Mouse (Mus musculus): ENCODE results near the gene Olfr1037. TPM values are rescaled to one million over a fixed set of nuclear protein-coding genes. Genes with fewer than 3 reads are reported as not detected.
"Not testable (repeated sequence)": the region's sequence is repeated elsewhere in the genome, so short reads cannot be mapped to it uniquely, and the experiment has no call there.

Olfr1037 gene
- not detected in 2 replicates for polyA plus RNA-seq (2014; fragmentation: Nextera tagmentation; extraction: Ambion mirVana)

DNA sequence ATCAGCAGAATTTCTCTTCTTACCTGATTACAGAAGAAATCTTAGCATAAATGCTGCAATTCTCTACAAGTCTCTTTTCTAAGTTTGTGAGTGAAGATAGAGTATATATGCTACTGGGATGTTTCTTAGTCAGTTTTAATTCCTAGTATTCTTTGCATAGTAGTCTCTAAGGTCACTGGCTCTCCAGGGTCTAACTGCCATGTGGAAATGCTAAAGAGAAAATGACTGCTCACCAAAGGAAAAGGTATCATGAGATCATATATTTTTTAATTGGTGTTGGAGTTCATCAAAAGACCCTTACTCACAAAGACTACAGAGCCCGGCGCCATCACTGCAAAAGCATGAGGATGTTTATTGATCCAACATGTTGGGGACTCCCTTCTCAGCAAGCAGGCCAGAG, at the start of gene Olfr1037:
Olfr1037 (minus strand) TSS at position 101 of the 400 bp plus-strand sequence.
- Histone ChIP-seq H3K4me3 (ENCODE audit: low read depth, low read length) (no peak within 1 kb of the TSS), H3K4me1 (replicated peaks; ENCODE audit: control insufficient read depth, insufficient read depth, low read length) (no peaks in the 10 kb centered on the region), H3K9me3 (ENCODE audit: control insufficient read depth, low read length) (no peaks in the 10 kb centered on the region), H3K27ac (ENCODE audit: low read depth, low read length) (no peak within 1 kb of the TSS), H3K4me2 (replicated peaks; ENCODE audit: low read depth, low read length) (no peak within 1 kb of the TSS), H3K27me3 (ENCODE audit: control insufficient read depth, insufficient read depth, low read length) (no peaks in the 10 kb centered on the region), H3K9ac (ENCODE audit: low read depth, low read length) (no peak within 1 kb of the TSS), H3K36me3 (ENCODE audit: control insufficient read depth, insufficient read depth, low read length) (no peaks in the 10 kb centered on the region)
- ATAC-seq (ENCODE audit: low FRiP score) (no peak), DNase-seq (ENCODE audit: low spot score) (no peak)
- 91% methylated on average over 2 of the region's 2 CpGs for WGBS

DNA sequence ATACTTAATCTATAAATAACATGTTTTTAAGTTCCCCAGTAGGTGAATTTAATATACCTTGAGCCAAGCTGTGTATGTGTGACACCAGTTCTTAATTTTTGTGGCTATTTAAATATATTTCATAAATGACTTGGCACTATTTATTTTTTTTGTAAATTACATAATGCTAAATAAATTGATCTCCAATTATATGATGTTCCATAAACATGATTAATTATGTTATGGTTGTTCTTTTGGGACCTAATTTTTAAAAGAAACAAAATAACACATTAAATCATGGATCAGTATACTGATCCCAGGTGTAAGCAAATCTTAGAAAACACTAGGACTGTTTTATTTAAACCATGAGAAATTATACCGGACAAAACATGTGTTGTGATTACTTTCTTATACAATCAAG, 48.6 kb upstream of the Olfr1037 start, which contains the start of gene Olfr1039:
Olfr1039 (minus strand) TSS at position 101 of the 400 bp plus-strand sequence.
- no peak for ATAC-seq (ENCODE audit: low FRiP score)
- H3K4me1 ChIP-seq (replicated peaks; ENCODE audit: control insufficient read depth, insufficient read depth, low read length): no peaks in the 10 kb centered on the region
- no peak within 1 kb of the TSS for H3K4me2 ChIP-seq (replicated peaks; ENCODE audit: low read depth, low read length)

DNA sequence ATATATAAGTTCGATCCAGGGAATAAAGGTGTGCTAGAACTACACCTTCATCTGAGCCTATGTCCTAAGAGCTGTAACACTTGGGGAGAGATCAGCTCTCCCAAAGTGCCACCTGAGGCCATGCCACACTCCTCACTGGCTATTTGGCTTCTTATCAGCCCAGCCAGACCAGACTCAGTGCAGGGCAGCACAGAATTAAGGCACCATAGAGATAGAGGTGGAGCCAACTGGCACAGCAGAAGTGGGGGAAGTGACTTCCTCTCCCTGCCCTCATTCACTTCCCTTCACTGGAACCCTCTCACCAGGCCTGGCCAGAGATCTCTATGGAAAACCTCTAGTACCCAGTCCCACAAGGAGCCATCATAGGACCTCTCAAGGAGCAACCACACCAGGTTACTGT, 6.7 kb downstream of the Olfr1037 start:
- not testable (repeated sequence) for H3K9ac ChIP-seq (ENCODE audit: low read depth, low read length); H3K27ac ChIP-seq (ENCODE audit: low read depth, low read length); H3K36me3 ChIP-seq (ENCODE audit: control insufficient read depth, insufficient read depth, low read length); DNase-seq (ENCODE audit: low spot score); H3K4me3 ChIP-seq (ENCODE audit: low read depth, low read length); H3K9me3 ChIP-seq (ENCODE audit: control insufficient read depth, low read length); H3K4me2 ChIP-seq (replicated peaks; ENCODE audit: low read depth, low read length); H3K27me3 ChIP-seq (ENCODE audit: control insufficient read depth, insufficient read depth, low read length); H3K4me1 ChIP-seq (replicated peaks; ENCODE audit: control insufficient read depth, insufficient read depth, low read length)
- 0 out of 2 replicates have a peak, but pooled peaks have one; percentile 35 for ATAC-seq (ENCODE audit: low FRiP score)
- WGBS: 80% methylated on average over 1 of the region's 1 CpGs

More for the DNA sequence above, 48.6 kb upstream of the Olfr1037 start, which contains the start of gene Olfr1039:
- H3K27ac ChIP-seq (ENCODE audit: low read depth, low read length): no peak within 1 kb of the TSS
- H3K9ac ChIP-seq (ENCODE audit: low read depth, low read length): no peak within 1 kb of the TSS
- H3K4me3 ChIP-seq (ENCODE audit: low read depth, low read length): no peak within 1 kb of the TSS
- no peaks in the 10 kb centered on the region for H3K9me3 ChIP-seq (ENCODE audit: control insufficient read depth, low read length)
- WGBS: 100% methylated on average over 1 of the region's 1 CpGs
- H3K27me3 ChIP-seq (ENCODE audit: control insufficient read depth, insufficient read depth, low read length): no peaks in the 10 kb centered on the region
- no peaks in the 10 kb centered on the region for H3K36me3 ChIP-seq (ENCODE audit: control insufficient read depth, insufficient read depth, low read length)
- DNase-seq (ENCODE audit: low spot score): no peak

DNA sequence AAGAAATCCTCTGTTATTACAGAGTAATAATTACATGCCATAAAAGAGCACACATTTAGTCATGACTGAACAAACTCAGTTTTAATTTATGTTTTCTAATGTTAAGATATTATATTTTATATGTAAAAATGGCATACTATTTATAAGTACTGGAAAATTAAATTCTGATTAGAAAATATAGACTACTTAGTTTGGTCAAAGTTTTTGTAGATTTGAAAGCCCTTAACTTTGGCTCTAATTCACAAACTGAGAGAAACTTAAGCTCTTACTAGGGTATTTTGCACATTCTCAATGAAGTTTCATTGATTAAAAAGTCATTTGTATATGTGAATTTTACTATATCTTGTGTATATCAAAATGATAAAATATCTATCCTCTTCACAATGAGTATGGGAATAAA, 13.5 kb downstream of the Olfr1037 start, which contains the start of gene Olfr1036:
Olfr1036 (plus strand) TSS at position 301 of the 400 bp plus-strand sequence.
- ATAC-seq (ENCODE audit: low FRiP score); H3K27ac ChIP-seq (ENCODE audit: low read depth, low read length); H3K36me3 ChIP-seq (ENCODE audit: control insufficient read depth, insufficient read depth, low read length); H3K4me1 ChIP-seq (replicated peaks; ENCODE audit: control insufficient read depth, insufficient read depth, low read length); H3K4me3 ChIP-seq (ENCODE audit: low read depth, low read length); H3K27me3 ChIP-seq (ENCODE audit: control insufficient read depth, insufficient read depth, low read length); DNase-seq (ENCODE audit: low spot score); H3K4me2 ChIP-seq (replicated peaks; ENCODE audit: low read depth, low read length); H3K9me3 ChIP-seq (ENCODE audit: control insufficient read depth, low read length); H3K9ac ChIP-seq (ENCODE audit: low read depth, low read length): not testable (repeated sequence)

DNA sequence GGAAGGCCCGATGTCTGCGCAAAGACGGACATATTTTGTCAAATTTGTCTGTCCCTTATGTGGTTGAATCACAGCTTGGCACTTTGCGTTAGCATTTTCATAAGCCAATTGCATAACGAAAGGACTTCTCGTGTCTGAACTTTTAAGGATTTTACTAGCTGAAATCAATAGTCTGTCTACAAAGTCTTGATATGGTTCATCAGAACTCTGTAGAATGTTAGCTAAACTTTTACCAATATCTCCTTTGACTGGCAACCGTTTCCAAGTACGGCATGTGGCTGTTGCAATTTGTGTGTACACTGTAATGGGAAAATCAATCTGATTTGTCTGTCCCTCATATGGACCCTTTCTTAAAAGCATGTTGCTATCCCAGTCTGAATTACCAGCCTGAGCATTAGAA, 17.0 kb downstream of the Olfr1037 start:
- no peak overlapping the region for H3K4me2 ChIP-seq (replicated peaks; ENCODE audit: low read depth, low read length)
- H3K4me1 ChIP-seq (replicated peaks; ENCODE audit: control insufficient read depth, insufficient read depth, low read length): no peaks in the 10 kb centered on the region
- H3K9me3 ChIP-seq (ENCODE audit: control insufficient read depth, low read length): no peaks in the 10 kb centered on the region
- no peak overlapping the region for H3K4me3 ChIP-seq (ENCODE audit: low read depth, low read length)
- no peaks in the 10 kb centered on the region for H3K27me3 ChIP-seq (ENCODE audit: control insufficient read depth, insufficient read depth, low read length)
- 96% methylated on average over 8 of the region's 8 CpGs for WGBS
- H3K9ac ChIP-seq (ENCODE audit: low read depth, low read length): no peak overlapping the region
- DNase-seq (ENCODE audit: low spot score) (no peak), ATAC-seq (ENCODE audit: low FRiP score) (no peak)
- H3K36me3 ChIP-seq (ENCODE audit: control insufficient read depth, insufficient read depth, low read length): no peaks in the 10 kb centered on the region
- H3K27ac ChIP-seq (ENCODE audit: low read depth, low read length): no peak overlapping the region

DNA sequence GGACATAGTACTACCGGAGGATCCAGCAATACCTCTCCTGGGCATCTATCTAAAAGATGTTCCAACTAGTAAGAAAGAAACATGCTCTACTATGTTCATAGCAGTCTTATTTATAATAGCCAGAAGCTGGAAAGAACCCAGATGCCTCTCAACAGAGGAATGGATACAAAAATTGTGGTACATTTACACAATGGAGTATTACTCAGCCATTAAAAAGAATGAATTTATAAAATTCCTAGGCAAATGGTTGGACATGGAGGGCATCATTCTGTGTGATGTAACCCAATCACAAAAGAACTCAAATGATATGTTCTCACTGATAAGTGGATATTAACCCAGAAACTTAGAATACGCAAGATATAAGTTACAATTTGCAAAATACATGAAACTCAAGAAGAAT, 23.4 kb downstream of the Olfr1037 start:
- H3K9ac ChIP-seq (ENCODE audit: low read depth, low read length); H3K36me3 ChIP-seq (ENCODE audit: control insufficient read depth, insufficient read depth, low read length); H3K4me1 ChIP-seq (replicated peaks; ENCODE audit: control insufficient read depth, insufficient read depth, low read length); H3K27me3 ChIP-seq (ENCODE audit: control insufficient read depth, insufficient read depth, low read length); H3K27ac ChIP-seq (ENCODE audit: low read depth, low read length); H3K9me3 ChIP-seq (ENCODE audit: control insufficient read depth, low read length); ATAC-seq (ENCODE audit: low FRiP score); H3K4me2 ChIP-seq (replicated peaks; ENCODE audit: low read depth, low read length); DNase-seq (ENCODE audit: low spot score); H3K4me3 ChIP-seq (ENCODE audit: low read depth, low read length): not testable (repeated sequence)
- WGBS: 95% methylated on average over 2 of the region's 2 CpGs

DNA sequence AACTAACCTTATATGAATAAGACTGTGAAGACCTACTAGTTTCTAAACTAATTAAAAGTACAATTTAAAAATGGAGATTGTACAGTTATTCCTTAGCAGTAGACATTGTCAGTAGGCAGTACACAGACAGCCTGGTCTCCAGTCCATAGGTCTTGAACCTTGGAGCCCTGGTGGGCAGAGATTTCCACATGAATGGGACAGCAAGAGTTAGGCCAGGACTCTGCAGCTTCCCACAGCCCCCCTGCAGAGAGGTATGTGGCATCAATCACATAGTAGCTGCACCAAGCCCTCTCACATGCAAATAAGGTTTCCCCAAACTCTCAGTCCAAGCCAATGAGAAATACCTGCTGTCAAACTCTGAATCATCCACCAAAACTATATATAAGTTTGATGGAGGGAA, 36.4 kb downstream of the Olfr1037 start:
- not testable (repeated sequence) for H3K4me3 ChIP-seq (ENCODE audit: low read depth, low read length); H3K27me3 ChIP-seq (ENCODE audit: control insufficient read depth, insufficient read depth, low read length); DNase-seq (ENCODE audit: low spot score); H3K9ac ChIP-seq (ENCODE audit: low read depth, low read length); H3K36me3 ChIP-seq (ENCODE audit: control insufficient read depth, insufficient read depth, low read length); H3K4me1 ChIP-seq (replicated peaks; ENCODE audit: control insufficient read depth, insufficient read depth, low read length); H3K4me2 ChIP-seq (replicated peaks; ENCODE audit: low read depth, low read length); H3K27ac ChIP-seq (ENCODE audit: low read depth, low read length); H3K9me3 ChIP-seq (ENCODE audit: control insufficient read depth, low read length)
- ATAC-seq (ENCODE audit: low FRiP score): peak; percentile 61; the same call in 1 of the 2 replicates

DNA sequence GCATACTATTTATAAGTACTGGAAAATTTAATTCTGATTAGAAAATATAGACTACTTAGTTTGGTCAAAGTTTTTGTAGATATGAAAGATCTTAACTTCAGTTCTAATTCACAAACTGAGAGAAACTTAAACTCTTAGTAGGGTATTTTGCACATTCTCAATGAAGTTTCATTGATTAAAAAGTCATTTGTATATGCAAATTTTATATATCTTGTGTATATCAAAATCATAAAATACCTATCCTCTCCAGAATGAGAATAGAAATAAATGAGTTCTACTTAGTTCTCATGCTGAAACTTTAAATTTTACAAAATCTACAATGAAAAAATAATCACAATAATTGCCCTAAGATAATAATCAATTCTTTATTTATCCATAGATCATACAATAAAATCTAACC, 41.6 kb downstream of the Olfr1037 start, which contains the start of gene Olfr1034:
Olfr1034 (plus strand) TSS at position 301 of the 400 bp plus-strand sequence.
- no peak within 1 kb of the TSS for H3K9ac ChIP-seq (ENCODE audit: low read depth, low read length)
- H3K9me3 ChIP-seq (ENCODE audit: control insufficient read depth, low read length): no peaks in the 10 kb centered on the region
- no peak for ATAC-seq (ENCODE audit: low FRiP score)
- no peaks in the 10 kb centered on the region for H3K4me1 ChIP-seq (replicated peaks; ENCODE audit: control insufficient read depth, insufficient read depth, low read length)
- no peak within 1 kb of the TSS for H3K27ac ChIP-seq (ENCODE audit: low read depth, low read length)
- H3K36me3 ChIP-seq (ENCODE audit: control insufficient read depth, insufficient read depth, low read length): no peaks in the 10 kb centered on the region
- no peak within 1 kb of the TSS for H3K4me3 ChIP-seq (ENCODE audit: low read depth, low read length)
- no peaks in the 10 kb centered on the region for H3K27me3 ChIP-seq (ENCODE audit: control insufficient read depth, insufficient read depth, low read length)
- no peak within 1 kb of the TSS for H3K4me2 ChIP-seq (replicated peaks; ENCODE audit: low read depth, low read length)
- no peak for DNase-seq (ENCODE audit: low spot score)

Measured in hindbrain, embryonic 11.5 days (tissue).